Mouse (Mus musculus) left cerebral cortex, adult 8-10 months (tissue): Measurements from ENCODE around the gene Tor1b. TPM values are rescaled to one million over a fixed set of nuclear protein-coding genes. Genes with fewer than 3 reads are reported as not detected.

ENCODE experiments used
- DNase-seq, 2 experiments: peaks; one replicate each; pipeline ENCODE4 v3.0.0; 2022; ENCODE audit warnings: low spot score in 2 of 2
- total RNA-seq, 4 experiments: library from RNA; stranded (reverse); gene quantifications; 2 replicates each; pipeline ENCODE4 v1.2.4; 2022

Tor1b gene
- total RNA-seq, 4 experiments from 2014 or later, result 25.8 to 29.1 (median 28.0) TPM

DNA sequence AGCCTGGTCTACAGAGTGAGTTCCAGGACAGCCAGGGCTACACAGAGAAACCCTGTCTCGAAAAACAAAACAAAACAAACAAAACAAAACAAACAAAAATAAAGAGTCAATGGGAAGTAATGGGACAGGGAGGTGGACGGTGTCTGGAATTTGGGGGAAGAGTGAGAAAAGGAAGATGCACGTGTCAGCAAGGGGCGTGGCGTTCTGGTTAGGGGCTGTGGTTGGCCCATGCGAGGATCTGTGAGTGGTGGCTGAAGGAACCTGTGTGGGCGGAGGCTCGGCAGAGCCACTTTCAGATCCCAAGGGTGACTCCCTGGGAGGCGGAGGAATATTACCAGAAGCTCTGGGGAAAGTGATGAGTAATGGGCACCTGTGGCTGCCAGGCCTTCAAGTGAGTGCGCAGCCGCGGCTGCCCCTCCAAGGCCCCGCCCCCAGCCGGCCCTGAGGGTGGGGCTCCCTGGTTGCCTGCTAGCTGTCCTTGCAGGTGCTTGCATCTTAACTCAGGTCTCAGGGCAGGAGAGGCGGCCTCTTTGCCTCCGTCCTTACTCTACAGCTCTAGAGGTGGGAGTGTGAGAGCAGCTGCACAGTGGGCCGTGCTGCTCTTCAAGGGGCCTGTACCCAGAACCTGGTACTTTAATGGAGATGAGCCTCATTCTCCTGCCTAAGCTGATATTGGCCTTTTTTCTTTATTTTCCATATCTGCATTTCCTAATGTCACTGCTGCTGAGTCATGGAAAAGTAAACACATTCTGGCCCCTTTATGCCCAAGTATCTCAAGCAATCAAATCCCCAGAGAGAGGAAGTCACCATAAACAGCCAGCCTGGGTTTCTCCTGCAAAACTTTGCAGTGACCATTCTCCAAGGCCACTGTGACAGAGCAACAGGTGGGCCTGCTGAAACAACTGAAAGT lies 32.6 kb downstream of the Tor1b start:
- peak in 1 of 2 experiments; percentile 62 for DNase-seq

DNA sequence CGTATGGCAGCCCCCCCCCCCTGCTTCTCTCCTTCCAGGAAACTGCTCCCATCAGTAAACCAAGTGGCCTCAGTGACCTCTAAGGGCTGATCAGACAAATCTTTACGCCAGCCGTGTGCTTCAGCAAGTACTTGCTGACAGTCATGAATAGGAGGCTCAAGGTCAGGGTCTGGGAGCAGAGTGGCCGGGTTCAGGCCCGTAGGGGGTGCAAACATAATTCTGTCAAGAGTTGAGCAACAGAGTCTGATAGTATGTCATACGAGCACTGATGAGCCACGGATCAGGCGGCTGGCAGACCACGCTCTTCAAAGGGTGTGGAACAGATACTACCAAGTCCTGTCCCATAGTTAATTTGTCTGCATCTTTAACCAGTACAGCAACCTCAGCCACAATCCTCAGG lies 37.5 kb downstream of the Tor1b start:
- no peak for DNase-seq

- DNase-seq, result no peak
These were observed 42.1 kb downstream of the Tor1b start for GRCm38 (mm10) chr2:30994853-30995252.

DNA sequence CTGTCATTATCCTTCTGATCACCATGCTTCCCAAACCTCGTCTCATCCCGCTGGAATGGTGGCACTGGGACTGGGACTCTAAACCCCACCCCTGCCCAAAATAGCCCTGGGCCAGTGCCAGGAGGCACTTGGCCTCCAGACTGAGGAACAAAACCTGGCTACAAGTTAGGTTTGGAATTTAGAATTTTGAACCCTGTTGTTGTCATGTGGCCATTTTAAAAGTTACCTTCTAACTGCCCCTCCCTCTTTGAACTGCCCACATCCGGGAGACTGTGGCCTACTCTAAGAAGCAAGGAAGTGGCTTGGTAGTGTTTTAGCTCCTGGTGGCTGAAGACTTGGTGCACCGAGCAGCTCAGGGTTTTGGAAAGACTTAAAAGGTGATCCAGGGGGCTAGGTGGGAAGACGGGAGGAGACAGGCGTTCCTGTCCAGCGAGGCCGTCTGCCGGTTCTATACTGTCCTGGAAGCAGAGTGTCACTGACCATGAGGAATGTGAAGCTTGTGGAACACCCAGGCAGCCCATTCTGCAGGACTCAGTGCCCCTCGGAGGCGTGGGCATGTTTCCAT lies 42.8 kb downstream of the Tor1b start:
- no peak for DNase-seq

- no peak for DNase-seq
These were observed 45.9 kb downstream of the Tor1b start for GRCm38 (mm10) chr2:30998443-30999260.

- DNase-seq, result no peak
These were observed 50.1 kb downstream of the Tor1b start for GRCm38 (mm10) chr2:31002857-31003256.

- no peak for DNase-seq
These were observed 52.7 kb downstream of the Tor1b start for GRCm38 (mm10) chr2:31005453-31005852.

- no peak for DNase-seq
These were observed 53.7 kb downstream of the Tor1b start for GRCm38 (mm10) chr2:31006434-31006833.

DNA sequence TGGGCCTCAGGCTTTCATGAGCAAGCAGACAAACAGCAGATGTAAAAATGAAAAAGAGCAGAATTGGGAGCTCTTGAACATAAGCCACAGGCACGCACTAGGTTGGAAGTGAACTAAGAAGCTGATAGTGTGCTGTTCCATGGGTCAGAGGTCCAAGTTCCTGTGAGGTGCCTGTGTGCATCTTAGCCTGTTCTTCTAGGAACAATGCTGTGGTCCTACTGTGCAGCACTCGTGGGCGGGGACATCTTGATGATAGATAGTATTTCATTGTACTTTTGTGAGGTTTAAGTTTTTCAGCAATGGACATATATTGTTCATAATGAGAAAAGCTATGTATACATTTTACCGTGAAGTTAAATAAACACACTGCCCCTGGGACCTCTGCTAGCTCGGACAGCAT lies 54.4 kb downstream of the Tor1b start:
- DNase-seq, result no peak

Other genes with a start within 250 kb of the Tor1b start
- gene 1700001O22Rik, start 149.3 kb upstream of the Tor1b start, total RNA-seq, result 1 to 10 TPM; 7.7 to 9.5 (median 9.3) TPM
- 10 to 100 TPM; 30.5 to 38.9 (median 34.4) TPM for gene Ntmt1, start 145.1 kb upstream of the Tor1b start, total RNA-seq
- gene Asb6, start 122.6 kb upstream of the Tor1b start, total RNA-seq, result 10 to 100 TPM; 29.6 to 41.9 (median 38.2) TPM
- gene Prrx2, start 118.0 kb upstream of the Tor1b start, total RNA-seq, result 1 to 10 TPM; 2.1 to 3.1 (median 2.9) TPM
- 1 to 10 TPM; 4.3 to 7.3 (median 6.9) TPM for gene Ptges, start 23.1 kb upstream of the Tor1b start, total RNA-seq
- 10 to 100 TPM; 34.4 to 45.2 (median 37.9) TPM for gene Tor1a, start 15.0 kb downstream of the Tor1b start, total RNA-seq
- 10 to 100 TPM; 63.7 to 79.7 (median 70.2) TPM for gene BC005624, start 29.2 kb downstream of the Tor1b start, total RNA-seq
- 10 to 100 TPM; 73.0 to 84.0 (median 79.6) TPM for gene Usp20, start 29.3 kb downstream of the Tor1b start, total RNA-seq
- gene Fnbp1, start 189.0 kb downstream of the Tor1b start, total RNA-seq, result 100 to 1,000 TPM; 117 to 135 (median 123) TPM
- 10 to 100 TPM; 47.0 to 55.6 (median 48.1) TPM for gene Gpr107, start 199.4 kb downstream of the Tor1b start, total RNA-seq